Mouse (Mus musculus) lung, embryonic 14.5 days (tissue): Measurements from ENCODE around the gene Plekhh2. TPM values are rescaled to one million over a fixed set of nuclear protein-coding genes. Genes with fewer than 3 reads are reported as not detected.
A peak's percentile ranks its signal among the peaks of the same experiment; 100 is the strongest.

Experiments used
- ATAC-seq: fragments of 200-750 bp; cut with Nextera tagmentation; 2 replicates; pipeline ENCODE4 v1.8.0; 2017; ENCODE audit warnings: mild to moderate bottlenecking, moderate TSS enrichment, moderate library complexity; ENCODE audit not compliant: insufficient read depth
- DNase-seq: peaks from one replicate; pipeline ENCODE4 v3.0.0-alpha.2; 2015
- H3K27ac ChIP-seq: fragments of 300-500 bp; sonication (generic); 2 replicates; pipeline ENCODE4 v1.5.1; 2014; ENCODE audit warnings: low read depth, mild to moderate bottlenecking, moderate library complexity
- H3K27me3 ChIP-seq: fragments of 300-500 bp; sonication (generic); 2 replicates; pipeline ENCODE4 v1.6.1; 2014; ENCODE audit warnings: low read length, control low read depth; ENCODE audit not compliant: insufficient read depth
- H3K36me3 ChIP-seq: fragments of 300-500 bp; sonication (generic); 2 replicates; pipeline ENCODE4 v1.6.1; 2014; ENCODE audit warnings: control low read depth; ENCODE audit not compliant: insufficient read depth
- H3K4me1 ChIP-seq: fragments of 300-500 bp; sonication (generic); 2 replicates; pipeline ENCODE4 v1.6.1; 2014; ENCODE audit warnings: antibody characterized with exemption, control low read depth; ENCODE audit not compliant: insufficient read depth
- H3K4me2 ChIP-seq: fragments of 300-500 bp; sonication (generic); 2 replicates; pipeline ENCODE4 v1.6.1; 2014; ENCODE audit warnings: mild to moderate bottlenecking
- H3K4me3 ChIP-seq: fragments of 300-500 bp; sonication (generic); 2 replicates; pipeline ENCODE4 v1.5.1; 2014; ENCODE audit warnings: low read depth, low read length
- H3K9ac ChIP-seq: fragments of 300-500 bp; sonication (generic); 2 replicates; pipeline ENCODE4 v1.6.1; 2014
- H3K9me3 ChIP-seq: fragments of 300-500 bp; sonication (generic); 2 replicates; pipeline ENCODE4 v1.6.1; 2016; ENCODE audit warnings: low read depth, low read length, control low read depth
- CTCF ChIP-seq: IDR thresholded peaks from 2 replicates; pipeline ENCODE4 v1.5.1; 2016; ENCODE audit warnings: antibody characterized with exemption, low read depth
- WGBS: fragments of 180-500 bp; shearing (Covaris S2); extraction: QIAGEN DNeasy Blood & Tissue Kit; methylation state at CpG from one replicate; pipeline ENCODE4 v1.1.7; 2014; 5-methylcytosine and 5-hydroxymethylcytosine counted together
- polyA plus RNA-seq: library from polyadenylated mRNA; unstranded; fragments of >200 nt; fragmentation: Nextera tagmentation; extraction: Ambion mirVana; gene quantifications from 2 replicates; pipeline ENCODE4 v1.2.1, GENCODE M21; 2014

Plekhh2 gene
- polyA plus RNA-seq, 1 experiment from 2014 or later = 11.1 TPM

GRCm38 (mm10) chr17:84620076-84620475 is 108.4 kb downstream of the Plekhh2 start:
- WGBS = 60% methylated on average over 3 of the region's 3 CpGs

GRCm38 (mm10) chr17:84620610-84621009 is 108.9 kb downstream of the Plekhh2 start:
- no peak overlapping the region for H3K4me3 ChIP-seq
- H3K36me3 ChIP-seq = peaks cover 9% of the 10 kb centered on the region; the same call in 1 of the 2 replicates
- no peak overlapping the region for H3K9ac ChIP-seq
- 81% methylated on average over 6 of the region's 6 CpGs for WGBS
- no peaks in the 10 kb centered on the region for H3K9me3 ChIP-seq
- TF ChIP-seq CTCF = no peak
- ATAC-seq (no peak), DNase-seq (no peak)
- H3K4me2 ChIP-seq = no peak overlapping the region
- H3K27me3 ChIP-seq = no peaks in the 10 kb centered on the region
- 0 out of 2 replicates have a peak, but pooled peaks cover 2% of the 10 kb centered on the region for H3K4me1 ChIP-seq
- 0 out of 2 replicates have a peak overlapping the region, but pooled peaks have one; percentile 30 for H3K27ac ChIP-seq

More at GRCm38 (mm10) chr17:84620076-84620475, 108.4 kb downstream of the Plekhh2 start:
- Histone ChIP-seq H3K9ac (no peak overlapping the region), H3K4me2 (no peak overlapping the region), H3K4me3 (no peak overlapping the region), H3K27ac (0 out of 2 replicates have a peak overlapping the region, but pooled peaks have one; percentile 14), H3K36me3 (peaks cover 11% of the 10 kb centered on the region; the same call in 1 of the 2 replicates), H3K4me1 (0 out of 2 replicates have a peak, but pooled peaks cover 2% of the 10 kb centered on the region), H3K9me3 (no peaks in the 10 kb centered on the region), H3K27me3 (no peaks in the 10 kb centered on the region)
- ATAC-seq (peak; percentile 38; the same call in 1 of the 2 replicates), DNase-seq (peak; percentile 46)
- no peak for TF ChIP-seq CTCF

GRCm38 (mm10) chr17:84621209-84621608 is 109.5 kb downstream of the Plekhh2 start:
- Histone ChIP-seq H3K9me3 (no peaks in the 10 kb centered on the region), H3K4me1 (0 out of 2 replicates have a peak, but pooled peaks cover 2% of the 10 kb centered on the region), H3K9ac (no peak overlapping the region), H3K36me3 (peaks cover 9% of the 10 kb centered on the region; the same call in 1 of the 2 replicates), H3K27ac (no peak overlapping the region), H3K4me2 (no peak overlapping the region), H3K27me3 (no peaks in the 10 kb centered on the region), H3K4me3 (no peak overlapping the region)
- no peak for DNase-seq
- no peak for TF ChIP-seq CTCF
- no peak for ATAC-seq
- 60% methylated on average over 6 of the region's 6 CpGs for WGBS

GRCm38 (mm10) chr17:84622028-84622427 is 110.3 kb downstream of the Plekhh2 start:
- Histone ChIP-seq H3K9ac (no peak overlapping the region), H3K4me3 (no peak overlapping the region), H3K4me2 (no peak overlapping the region), H3K27me3 (no peaks in the 10 kb centered on the region), H3K4me1 (peaks cover 6% of the 10 kb centered on the region; the same call in 1 of the 2 replicates), H3K9me3 (no peaks in the 10 kb centered on the region), H3K27ac (no peak overlapping the region), H3K36me3 (peaks cover 9% of the 10 kb centered on the region; the same call in 1 of the 2 replicates)
- no peak for TF ChIP-seq CTCF
- ATAC-seq (no peak), DNase-seq (no peak)
- 80% methylated on average over 4 of the region's 4 CpGs for WGBS

- TF ChIP-seq CTCF = no peak
- no peak overlapping the region for H3K9ac ChIP-seq
- H3K4me1 ChIP-seq = peaks cover 6% of the 10 kb centered on the region; the same call in 1 of the 2 replicates
- no peak overlapping the region for H3K4me2 ChIP-seq
- H3K9me3 ChIP-seq = no peaks in the 10 kb centered on the region
- H3K36me3 ChIP-seq = peaks cover 9% of the 10 kb centered on the region; the same call in 1 of the 2 replicates
- H3K27me3 ChIP-seq = no peaks in the 10 kb centered on the region
- WGBS = 54% methylated on average over 2 of the region's 2 CpGs
- no peak for ATAC-seq
- no peak overlapping the region for H3K4me3 ChIP-seq
- peak; percentile 44 for DNase-seq
- no peak overlapping the region for H3K27ac ChIP-seq
Observed at GRCm38 (mm10) chr17:84622873-84623272, 111.2 kb downstream of the Plekhh2 start.

GRCm38 (mm10) chr17:84626276-84626856 is 114.7 kb downstream of the Plekhh2 start, which contains the start of gene Dync2li1:
Gene Dync2li1 (plus strand): TSS chr17:84626496.
- Histone ChIP-seq H3K9ac (peak within 1 kb of the TSS; percentile 52), H3K27ac (no peak within 1 kb of the TSS)
- under 1% methylated on average over 25 of the region's 25 CpGs for WGBS

GRCm38 (mm10) chr17:84626857-84627305 is 115.2 kb downstream of the Plekhh2 start:
- no peak overlapping the region for H3K27ac ChIP-seq
- peak overlapping the region; percentile 52 for H3K9ac ChIP-seq
- H3K36me3 ChIP-seq = no peaks in the 10 kb centered on the region
- TF ChIP-seq CTCF = peak; percentile 27; the same call in 1 of the 2 replicates
- no peaks in the 10 kb centered on the region for H3K27me3 ChIP-seq
- H3K4me3 ChIP-seq = peak overlapping the region; percentile 61
- H3K4me2 ChIP-seq = peak overlapping the region; percentile 75
- 18% methylated on average over 9 of the region's 9 CpGs for WGBS
- ATAC-seq = peak; percentile 56
- H3K9me3 ChIP-seq = no peaks in the 10 kb centered on the region
- peak; percentile 62 for DNase-seq
- H3K4me1 ChIP-seq = peaks cover 3% of the 10 kb centered on the region; the same call in 1 of the 2 replicates

More at GRCm38 (mm10) chr17:84626276-84626856, 114.7 kb downstream of the Plekhh2 start, which contains the start of gene Dync2li1:
- no peaks in the 10 kb centered on the region for H3K9me3 ChIP-seq
- no peaks in the 10 kb centered on the region for H3K27me3 ChIP-seq
- H3K4me3 ChIP-seq = peak within 1 kb of the TSS; percentile 61
- DNase-seq (peak; percentile 99), ATAC-seq (peak; percentile 98)
- peaks cover 3% of the 10 kb centered on the region; the same call in 1 of the 2 replicates for H3K4me1 ChIP-seq
- peak within 1 kb of the TSS; percentile 75 for H3K4me2 ChIP-seq
- no peak for TF ChIP-seq CTCF
- H3K36me3 ChIP-seq = no peaks in the 10 kb centered on the region
